Mouse (Mus musculus): ENCODE measurements around the gene Gusb.

The Gusb gene

DNA sequence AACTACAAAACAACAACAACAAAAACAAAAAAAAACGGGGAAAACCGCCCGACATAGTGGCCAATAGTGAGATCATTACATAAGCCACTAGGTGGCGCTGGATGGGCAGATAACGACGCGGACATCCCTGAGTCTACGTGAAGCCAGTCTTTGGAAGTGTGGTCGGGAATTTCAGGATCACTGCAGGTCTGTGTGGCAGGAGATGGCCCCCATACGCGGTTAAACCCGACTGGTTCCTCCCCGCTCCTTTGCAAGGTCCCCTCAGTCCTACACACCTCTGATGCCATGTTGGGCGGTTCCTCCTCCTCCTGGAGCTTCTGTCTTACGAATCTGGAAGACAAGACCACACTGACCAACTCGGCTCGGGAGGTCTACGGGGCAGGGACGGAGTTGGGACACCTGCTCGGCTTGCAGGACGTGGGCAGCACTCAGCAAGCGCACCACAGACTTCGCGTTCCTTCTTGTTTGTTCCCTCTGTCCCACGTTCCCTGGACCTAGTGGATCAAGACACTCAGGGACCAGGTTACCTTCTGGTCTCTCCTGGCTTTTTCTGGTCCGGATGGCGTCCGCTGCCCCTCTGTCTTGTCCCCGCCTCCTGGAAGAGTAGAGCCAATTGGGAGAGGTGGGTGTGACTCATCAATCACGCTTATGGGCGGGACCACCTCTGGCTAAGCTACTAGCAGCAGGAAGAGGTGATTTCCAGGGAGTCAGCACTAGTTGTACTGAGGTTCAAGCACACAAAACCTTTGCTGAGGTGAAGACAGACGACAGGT is 21.1 kb upstream of the Gusb start:
- peak; percentile 50 to 81 for DNase-seq (ENCODE audit: low spot score in 2 of 2)

DNA sequence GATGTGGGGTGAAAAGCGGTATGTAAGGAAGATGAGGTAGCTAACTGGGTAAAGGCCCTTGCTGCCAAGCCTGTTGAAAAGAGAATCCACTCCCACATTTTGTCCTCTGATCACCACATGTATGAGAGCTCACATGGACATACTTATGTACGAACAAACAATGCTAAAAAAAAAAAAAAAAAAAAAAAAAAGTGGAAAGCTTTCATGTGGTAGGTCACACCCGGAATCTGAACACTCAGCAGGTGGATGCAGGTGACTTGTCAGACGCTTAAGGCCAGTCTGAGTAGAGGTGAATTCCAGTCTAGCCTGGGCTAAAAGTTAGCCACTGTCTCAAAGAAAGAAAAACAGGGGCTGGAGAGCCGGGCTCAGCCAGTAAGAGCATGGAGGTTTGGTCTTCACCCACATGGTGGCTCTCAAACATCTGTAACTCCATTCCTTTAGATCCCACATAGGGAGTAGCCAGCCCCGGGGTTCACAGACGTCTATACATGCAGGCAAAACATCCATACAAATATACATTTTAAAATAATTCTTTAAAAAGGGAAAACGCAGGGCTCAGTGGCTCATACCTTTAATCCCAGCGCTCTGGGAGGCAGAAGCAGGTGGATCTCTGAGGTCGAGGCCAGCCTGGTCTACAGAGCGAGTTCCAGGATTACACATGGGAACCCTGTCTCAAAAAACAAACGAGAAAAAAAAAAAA is 20.4 kb upstream of the Gusb start:
- no peak for DNase-seq (ENCODE audit: low spot score in 2 of 2)

DNA sequence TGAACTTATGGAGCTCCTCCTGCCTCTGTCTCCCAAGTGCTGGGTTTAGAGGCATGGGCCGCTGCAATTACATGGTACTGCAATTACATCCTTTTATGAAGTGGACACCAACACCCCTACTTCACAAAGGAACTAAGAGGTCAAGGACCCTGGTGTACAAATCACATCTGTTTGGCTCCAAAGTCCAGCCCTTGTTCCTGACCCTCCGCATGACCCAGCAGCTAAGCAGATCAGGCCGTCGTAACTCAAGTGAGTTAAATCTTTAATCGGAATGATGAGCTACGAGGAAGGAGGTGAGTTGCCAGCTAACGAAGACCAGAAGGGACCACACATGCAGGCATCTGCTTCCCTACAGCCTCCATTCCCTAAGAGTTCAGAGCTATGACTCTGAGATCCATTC is 19.5 kb upstream of the Gusb start:
- DNase-seq (ENCODE audit: low spot score in 2 of 2) = no peak

DNA sequence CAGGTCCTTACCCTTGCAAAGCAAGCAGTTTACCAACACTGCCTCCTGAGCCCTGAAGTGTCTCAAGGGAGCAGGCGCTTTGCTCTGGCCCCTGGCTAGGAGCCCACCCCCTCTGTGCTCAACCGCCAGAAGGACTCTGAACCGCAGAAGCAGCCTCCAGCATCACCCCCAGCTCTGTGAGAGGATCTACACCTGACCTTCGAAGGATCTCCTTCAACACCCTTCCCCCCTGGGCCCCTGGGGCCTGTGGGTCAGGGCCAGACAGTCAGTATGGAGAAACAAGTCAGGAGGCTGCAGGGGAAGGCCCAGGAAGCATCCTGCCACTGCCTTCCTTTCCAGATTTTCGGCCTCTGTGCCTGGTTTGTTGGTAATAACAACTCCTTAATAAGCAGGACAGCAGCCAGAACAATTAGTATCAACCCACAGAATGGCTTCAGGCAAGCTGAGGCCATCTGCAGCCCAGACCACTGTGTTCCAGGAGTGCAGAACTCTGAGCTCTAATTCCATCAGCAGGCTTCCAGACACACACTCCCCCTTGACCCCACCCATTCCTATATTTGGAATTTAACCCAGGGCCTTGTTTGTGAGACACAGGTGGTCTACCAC is 18.6 kb upstream of the Gusb start:
- DNase-seq (ENCODE audit: low spot score in 2 of 2) = no peak

DNA sequence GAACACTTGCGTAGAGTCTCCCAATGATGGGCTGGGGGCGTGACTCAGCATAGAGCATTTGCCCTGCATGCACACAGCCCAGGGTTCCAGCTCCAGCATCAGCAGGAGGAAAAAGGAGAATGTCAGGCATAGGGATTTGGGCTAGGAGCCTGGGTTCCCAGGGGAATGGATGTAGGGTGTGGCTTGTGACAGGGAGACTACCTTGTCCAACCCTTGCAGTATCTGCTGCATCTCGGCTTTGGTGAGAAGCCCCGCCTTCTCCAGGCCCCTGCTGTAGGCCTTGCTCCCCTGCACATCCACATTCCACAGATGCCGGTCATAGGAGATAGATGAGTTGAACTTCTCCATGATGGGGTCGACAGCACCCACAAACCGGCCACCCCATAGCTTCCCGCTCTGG is 16.6 kb upstream of the Gusb start:
- no peak for DNase-seq (ENCODE audit: low spot score in 2 of 2)

DNA sequence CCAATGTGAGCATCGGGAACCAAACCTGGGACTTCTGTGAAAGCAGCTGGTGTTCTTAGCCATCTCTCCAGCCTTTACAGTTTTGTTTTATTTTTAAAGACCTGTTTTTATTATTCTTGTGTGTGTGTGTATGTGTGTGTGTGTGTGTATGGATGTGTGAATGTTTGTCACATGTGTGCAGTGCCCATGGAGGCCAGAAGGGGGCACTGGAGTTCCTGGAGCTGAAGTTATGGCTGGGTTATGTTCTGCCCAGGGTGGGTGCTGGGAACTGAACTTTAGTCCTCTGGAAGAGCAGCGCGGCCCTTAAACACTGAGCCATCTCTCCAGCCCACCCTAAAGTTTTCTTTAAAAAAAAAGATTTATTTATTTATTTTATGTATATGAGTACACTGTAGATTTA is 12.3 kb upstream of the Gusb start:
- DNase-seq (ENCODE audit: low spot score in 2 of 2) = no peak

DNA sequence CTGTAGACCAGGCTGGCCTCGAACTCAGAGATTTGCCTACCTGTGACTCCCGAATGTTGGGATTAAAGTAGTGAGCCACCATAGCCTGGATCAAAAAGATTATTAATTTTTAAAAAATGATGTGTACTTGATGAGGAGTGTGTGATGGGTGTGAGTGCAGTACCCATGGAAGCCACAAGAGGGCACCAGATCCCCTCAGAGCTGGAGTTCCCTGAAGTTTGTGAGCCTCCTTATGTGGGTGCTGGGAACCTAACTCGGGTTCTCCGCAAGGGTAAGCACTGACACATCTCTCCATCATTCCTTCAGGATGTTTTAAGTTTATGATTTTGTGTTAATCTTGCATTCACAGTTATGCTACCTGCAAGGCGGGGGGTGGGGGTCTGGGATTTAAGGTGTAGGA is 8.1 kb upstream of the Gusb start:
- DNase-seq (ENCODE audit: low spot score in 2 of 2) = no peak

DNA sequence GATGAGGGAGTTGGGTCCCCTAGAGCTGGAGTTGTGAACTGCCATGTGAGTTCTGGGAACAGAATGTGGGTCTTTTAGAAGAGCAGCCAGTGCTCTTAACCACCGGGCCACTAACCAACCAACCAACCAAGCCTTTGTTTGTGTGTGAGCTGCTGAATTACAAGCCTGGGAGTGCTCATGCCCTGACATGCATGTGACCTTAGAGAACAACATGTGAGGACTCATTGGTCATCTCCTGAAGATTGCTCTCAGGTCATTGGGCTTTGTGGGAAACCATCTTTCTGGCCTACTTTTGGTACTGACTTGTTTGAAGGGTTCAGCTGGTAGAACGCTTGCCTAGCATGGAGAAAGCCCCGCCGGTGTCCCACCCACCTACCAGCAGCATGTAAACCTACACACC is 6.9 kb upstream of the Gusb start:
- no peak for DNase-seq (ENCODE audit: low spot score in 2 of 2)

DNA sequence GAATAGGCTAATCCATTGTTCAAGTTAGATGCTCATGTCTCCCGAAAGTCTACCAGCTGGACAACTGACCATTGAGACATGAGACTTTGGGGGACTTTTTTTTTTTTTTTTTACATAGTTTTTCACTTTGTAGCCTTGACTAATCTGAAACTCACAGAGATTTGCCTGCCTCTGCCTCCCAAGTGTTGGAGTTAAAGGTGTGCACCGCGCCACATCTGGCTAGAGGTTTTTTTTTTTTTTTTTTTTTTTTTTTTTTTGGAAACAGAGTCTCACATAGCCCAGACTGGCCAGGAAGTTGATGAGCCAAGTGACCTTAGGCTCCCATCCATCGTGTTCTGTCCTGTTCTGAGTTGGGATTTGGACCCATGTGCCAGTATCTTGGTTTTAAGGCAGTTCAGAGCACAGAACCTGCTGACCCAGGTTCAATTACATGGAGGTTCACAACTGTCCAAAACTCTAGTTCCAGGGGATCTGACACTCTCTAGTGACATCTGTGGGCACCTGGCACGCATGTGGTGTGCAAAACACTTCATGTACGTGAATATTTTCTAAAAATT is 5.3 kb upstream of the Gusb start:
- no peak for DNase-seq (ENCODE audit: low spot score in 2 of 2)

DNA sequence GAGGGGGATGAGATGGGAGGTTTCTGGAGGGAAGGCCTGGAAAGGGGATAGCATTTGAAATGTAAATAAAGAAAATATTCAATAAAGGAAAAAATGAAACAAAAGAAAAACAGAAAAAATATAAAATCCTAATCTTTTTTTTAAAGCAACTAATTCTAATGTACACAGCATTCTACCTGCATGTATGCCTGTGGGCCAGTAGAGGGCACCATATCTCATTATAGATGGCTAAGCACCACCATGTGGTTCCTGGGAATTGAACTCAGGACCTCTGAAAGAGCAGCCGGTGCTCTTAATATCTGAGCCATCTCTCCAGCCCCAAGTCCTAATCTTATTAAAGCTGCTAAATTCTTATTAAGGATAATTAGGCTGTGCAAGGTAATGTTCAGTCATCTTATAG is 4.5 kb upstream of the Gusb start:
- DNase-seq (ENCODE audit: low spot score in 2 of 2) = no peak

DNA sequence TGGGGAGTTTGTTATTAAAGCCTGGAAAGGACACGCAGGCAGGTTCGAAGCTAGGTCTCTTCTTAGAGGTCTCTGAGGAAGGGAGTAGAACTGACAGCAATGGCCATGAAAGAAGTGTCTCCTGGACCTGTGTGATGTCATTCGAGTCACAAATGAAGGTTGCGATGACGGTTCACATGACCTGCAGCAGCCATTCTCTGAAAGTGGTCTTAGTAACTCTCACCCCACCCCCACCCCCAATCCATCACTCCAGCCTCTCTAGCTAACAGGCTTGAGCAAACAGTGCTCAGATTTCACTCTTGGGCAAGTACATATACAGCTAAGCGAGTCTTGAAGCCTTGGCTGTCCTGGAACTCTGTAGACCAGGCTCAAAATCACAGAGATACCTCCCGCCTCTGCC is 380 bp upstream of the Gusb start:
- no peak for DNase-seq (ENCODE audit: low spot score in 2 of 2)

DNA sequence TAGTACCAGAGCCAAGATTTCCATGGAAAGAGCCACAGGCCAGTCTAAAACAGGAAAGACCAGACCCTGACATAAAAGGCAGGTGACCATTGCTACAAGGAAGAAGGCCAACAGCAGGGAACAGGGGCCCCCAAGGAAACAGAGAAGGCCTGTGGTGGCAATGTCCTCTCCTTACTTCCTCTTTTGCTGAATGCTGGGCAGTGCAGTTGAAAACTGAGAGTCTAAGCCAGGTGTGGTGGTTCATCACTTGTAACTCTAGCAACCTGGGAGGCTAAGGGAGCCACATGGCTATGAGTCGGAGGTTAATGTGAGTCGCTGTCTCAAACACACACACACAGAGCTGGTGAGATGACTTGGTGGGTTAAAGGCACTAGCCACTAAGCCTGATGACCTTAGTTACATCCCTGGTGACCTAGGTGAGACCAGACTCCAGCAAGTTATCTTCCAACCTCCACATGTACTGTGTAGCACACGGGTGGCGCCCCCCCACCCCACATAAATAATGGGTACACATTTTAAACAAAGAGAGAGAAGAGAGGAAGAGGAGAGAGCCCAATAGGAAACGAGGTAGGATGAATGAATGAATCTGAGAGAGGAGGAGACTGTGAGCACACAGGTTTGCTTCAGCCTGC is 1.4 kb downstream of the Gusb start:
- no peak for DNase-seq (ENCODE audit: low spot score in 2 of 2)

DNA sequence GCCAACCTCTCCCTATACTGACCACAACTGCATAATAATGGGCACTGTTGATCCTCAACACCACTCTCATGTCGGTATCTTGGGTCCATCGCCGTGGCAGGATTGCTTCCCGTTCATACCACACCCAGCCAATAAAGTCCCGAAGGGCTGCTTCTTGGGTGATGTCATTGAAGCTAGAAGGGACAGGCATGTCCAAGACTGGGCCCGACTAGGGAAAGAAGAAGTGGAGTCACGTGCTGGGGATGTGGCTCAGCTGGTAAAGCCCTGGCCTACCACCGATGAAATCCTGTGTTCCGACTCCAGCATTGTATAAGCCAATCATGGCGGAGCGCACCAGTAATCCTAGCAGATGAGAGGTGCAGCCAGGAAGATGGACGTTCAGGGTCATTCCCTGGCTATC is 2.1 kb downstream of the Gusb start:
- DNase-seq (ENCODE audit: low spot score in 2 of 2) = peak in 1 of 2 experiments; percentile 14

DNA sequence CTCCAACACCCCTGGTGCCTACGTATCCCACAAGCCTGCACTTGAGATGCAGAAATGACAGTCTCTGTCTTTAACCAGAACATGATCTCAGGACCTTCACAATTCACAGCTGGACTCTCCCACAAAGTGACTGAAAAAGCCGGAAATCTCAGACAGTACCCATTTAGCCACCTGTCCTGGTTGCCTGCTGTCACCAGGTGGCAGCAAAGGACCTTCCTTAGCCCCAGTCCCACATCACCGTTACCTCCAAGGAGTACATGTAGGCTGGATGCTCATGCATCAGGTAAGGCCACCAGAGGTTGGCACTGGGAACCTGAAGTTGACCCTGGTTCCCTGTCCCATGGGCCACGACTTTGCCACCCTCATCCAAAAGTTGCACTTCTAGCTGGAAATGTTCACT is 3.8 kb downstream of the Gusb start:
- DNase-seq (ENCODE audit: low spot score in 2 of 2) = peak in 1 of 2 experiments; percentile 59

DNA sequence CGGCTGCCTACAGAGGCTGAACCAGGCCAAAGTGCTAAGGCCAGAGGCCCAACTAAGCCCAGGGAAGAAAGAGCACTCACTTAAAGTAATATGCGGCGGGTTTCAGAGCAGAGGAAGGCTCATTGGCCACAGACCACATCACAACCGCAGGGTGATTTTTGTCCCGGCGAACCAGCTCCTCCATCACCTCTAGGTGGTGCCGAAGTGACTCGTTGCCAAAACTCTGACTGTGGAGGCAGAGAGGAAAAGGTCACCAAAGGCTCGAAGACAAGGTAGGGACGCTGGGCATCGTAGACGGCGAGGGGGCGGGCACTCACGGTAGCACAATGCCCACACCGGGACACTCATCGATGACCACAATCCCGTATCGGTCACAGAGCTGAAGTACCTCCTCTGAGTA is 5.1 kb downstream of the Gusb start:
- DNase-seq (ENCODE audit: low spot score in 2 of 2) = no peak

DNA sequence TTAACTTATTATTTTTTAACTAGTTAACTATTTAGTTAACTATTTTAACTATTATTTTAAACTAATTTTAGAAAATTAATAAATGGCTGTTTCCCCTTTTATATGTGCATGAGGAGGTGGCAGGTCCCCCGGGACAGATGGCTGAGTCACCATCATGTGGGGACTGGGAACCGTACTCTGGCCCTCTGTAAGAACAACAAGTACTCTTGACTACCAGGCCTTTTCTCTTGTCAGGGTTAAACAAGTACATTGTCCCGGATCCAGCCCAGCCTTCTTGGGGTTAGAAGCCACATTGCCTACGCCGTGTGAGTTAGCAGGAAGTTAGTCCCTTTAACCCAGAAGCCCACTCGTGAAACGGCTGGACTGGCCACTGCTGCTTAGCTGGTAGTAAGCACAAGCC is 7.9 kb downstream of the Gusb start:
- DNase-seq (ENCODE audit: low spot score in 2 of 2) = no peak

DNA sequence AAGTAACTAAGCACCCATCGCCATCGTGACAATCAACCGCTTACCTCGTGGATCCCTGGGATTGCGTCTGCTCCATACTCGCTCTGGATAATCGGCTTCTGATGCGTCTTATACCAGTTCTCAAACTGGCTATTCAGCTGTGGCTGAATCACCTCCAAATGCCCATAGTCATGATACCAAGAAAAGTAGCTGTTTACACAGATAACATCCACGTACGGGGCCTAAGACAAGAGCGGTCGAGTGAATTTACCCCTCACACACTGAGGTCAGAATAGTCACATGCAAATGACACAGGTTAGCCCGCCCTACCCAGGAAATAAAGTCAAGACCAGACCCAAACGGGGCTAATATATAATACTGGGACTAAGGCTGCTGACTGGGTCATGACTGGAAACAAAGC is 9.5 kb downstream of the Gusb start:
- DNase-seq (ENCODE audit: low spot score in 2 of 2) = no peak

DNA sequence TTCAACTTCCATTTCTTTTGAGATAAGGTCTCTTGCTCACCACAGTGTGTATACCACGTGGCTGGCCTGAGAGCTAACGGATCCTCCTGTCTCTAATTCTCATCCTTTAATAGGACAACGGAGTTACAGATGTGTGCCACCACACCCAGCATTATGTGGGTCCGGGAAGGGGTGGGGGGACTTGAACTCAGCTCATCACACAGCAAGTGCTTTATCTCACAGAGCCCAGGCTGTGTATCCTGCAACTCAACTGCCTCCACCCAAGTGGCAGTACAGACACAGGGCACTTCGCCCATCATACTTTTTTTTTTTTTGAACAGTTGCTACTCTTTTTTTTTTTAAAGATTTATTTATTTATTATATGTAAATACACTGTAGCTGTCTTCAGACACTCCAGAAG is 11.0 kb downstream of the Gusb start:
- DNase-seq (ENCODE audit: low spot score in 2 of 2) = no peak

DNA sequence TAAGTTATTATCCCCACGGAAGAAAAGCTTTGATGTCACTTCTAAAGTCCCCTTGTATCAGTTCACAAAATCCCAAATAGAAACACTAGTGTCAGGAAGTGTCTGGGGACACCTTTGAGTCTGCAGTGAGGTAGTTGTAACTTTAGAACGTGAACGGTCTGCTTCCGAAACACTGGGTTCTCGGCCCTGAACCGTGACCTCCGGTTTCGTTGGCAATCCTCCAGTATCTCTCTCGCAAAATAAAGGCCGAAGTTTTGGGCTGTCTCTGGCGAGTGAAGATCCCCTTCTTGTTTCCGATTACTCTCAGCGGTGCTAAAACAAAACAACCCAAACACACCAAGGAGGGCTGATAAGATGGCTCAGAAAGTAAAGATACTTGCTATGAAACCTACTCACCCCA is 13.5 kb downstream of the Gusb start:
- no peak for DNase-seq (ENCODE audit: low spot score in 2 of 2)

DNA sequence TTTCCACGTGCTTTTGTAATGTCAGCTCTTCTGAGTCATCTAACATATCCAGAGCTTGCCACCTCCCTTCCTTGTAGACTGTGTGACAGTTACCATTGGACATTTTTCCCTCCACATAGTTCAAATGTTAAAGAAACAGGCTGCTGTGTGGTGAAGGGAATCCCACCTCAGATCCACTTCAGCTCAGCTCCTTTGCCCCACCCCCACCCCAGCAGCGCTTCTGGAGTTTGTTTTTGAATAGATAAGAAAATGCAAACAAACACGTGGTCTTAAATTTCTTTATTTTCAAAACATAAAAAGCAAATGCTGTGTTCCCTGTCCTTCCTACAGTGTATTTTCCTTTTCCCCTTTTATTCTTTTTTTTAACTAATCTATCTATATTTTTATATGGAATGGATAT is 22.6 kb downstream of the Gusb start:
- no peak for DNase-seq (ENCODE audit: low spot score in 2 of 2)

DNA sequence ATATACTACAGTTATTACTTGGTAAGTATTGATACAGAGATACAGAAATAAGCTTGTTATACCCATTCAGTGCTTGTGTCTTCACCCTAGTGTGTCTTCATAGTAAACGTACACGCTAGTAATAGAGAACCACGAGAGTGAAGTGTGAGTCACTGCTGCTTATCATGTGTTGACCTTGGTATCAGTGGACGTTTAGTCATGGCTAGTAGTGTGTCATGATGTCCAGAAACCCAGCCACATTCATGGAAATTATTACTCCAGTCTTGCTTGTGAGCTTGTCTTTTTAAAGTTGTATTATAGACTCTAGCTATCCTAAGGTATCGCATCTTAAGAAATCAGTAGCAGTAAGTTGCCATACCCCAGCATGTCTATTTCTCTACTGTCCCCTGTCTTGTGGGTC is 24.2 kb downstream of the Gusb start:
- no peak for DNase-seq (ENCODE audit: low spot score in 2 of 2)

DNA sequence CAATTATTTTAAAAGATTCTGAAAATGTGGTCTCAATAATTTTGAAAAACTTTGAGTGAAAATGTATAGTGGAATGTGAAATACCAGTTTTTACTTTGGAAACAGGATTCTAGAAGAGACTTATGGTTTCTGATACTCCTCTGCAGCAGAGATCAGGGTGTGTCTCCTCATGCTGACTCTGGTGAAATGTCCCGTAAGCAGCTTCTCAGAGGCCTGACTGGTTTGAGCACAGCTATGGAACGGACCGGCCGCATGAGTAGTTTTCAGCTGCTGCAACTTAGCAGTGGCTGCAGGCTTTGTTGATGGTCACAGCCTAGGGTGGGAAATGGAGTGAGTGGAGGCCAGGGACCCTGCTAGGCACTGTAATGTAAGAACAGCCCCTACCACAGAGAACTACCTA is 25.1 kb downstream of the Gusb start:
- DNase-seq (ENCODE audit: low spot score in 2 of 2) = no peak

Measured in left cerebral cortex, adult 9 months (tissue).